Mouse (Mus musculus): ENCODE data around the gene Fastkd2.
A peak's percentile ranks its signal among the peaks of the same experiment; 100 is the strongest.

Gene Fastkd2

GRCm38 (mm10) chr1:63730240-63730771 is at the start of gene Fastkd2, which contains the start of gene Mdh1b:
Fastkd2 (plus strand) TSS chr1:63730614.
Mdh1b (minus strand) TSS chr1:63730318.
- DNase-seq: peak; percentile 99

- peak; percentile 51 for DNase-seq
Measured at GRCm38 (mm10) chr1:63686827-63687226, 43.6 kb upstream of the Fastkd2 start, which contains the start of gene Dytn. Dytn (minus strand) TSS chr1:63686927.

GRCm38 (mm10) chr1:63696861-63697260 is 33.6 kb upstream of the Fastkd2 start:
- DNase-seq: peak; percentile 30

GRCm38 (mm10) chr1:63705733-63706132 is 24.7 kb upstream of the Fastkd2 start:
- peak; percentile 43 for DNase-seq

GRCm38 (mm10) chr1:63708876-63709275 is 21.5 kb upstream of the Fastkd2 start:
- DNase-seq: peak; percentile 14

GRCm38 (mm10) chr1:63720161-63720560 is 10.3 kb upstream of the Fastkd2 start:
- no peak for DNase-seq

GRCm38 (mm10) chr1:63729796-63730195 is 618 bp upstream of the Fastkd2 start:
- no peak for DNase-seq

GRCm38 (mm10) chr1:63756005-63756404 is 25.6 kb downstream of the Fastkd2 start:
- DNase-seq: no peak

GRCm38 (mm10) chr1:63763212-63763694 is 32.8 kb downstream of the Fastkd2 start:
- DNase-seq: peak; percentile 93

GRCm38 (mm10) chr1:63763881-63764386 is 33.5 kb downstream of the Fastkd2 start:
- DNase-seq: no peak

GRCm38 (mm10) chr1:63764395-63764794 is 34.0 kb downstream of the Fastkd2 start:
- no peak for DNase-seq

GRCm38 (mm10) chr1:63768112-63768511 is 37.7 kb downstream of the Fastkd2 start:
- DNase-seq: no peak

GRCm38 (mm10) chr1:63769167-63769566 is 38.8 kb downstream of the Fastkd2 start, which contains the start of gene 4933402D24Rik:
4933402D24Rik (minus strand) TSS chr1:63769267.
- DNase-seq: no peak

GRCm38 (mm10) chr1:63770309-63770708 is 39.9 kb downstream of the Fastkd2 start:
- no peak for DNase-seq

GRCm38 (mm10) chr1:63776396-63776795 is 46.0 kb downstream of the Fastkd2 start:
- no peak for DNase-seq

GRCm38 (mm10) chr1:63776902-63777630 is 46.7 kb downstream of the Fastkd2 start:
- no peak for DNase-seq

GRCm38 (mm10) chr1:63794326-63794725 is 63.9 kb downstream of the Fastkd2 start:
- DNase-seq: peak; percentile 13
